Mouse (Mus musculus) hindbrain, embryonic 16.5 days (tissue): Measurements from ENCODE around the gene Trnp1. TPM values are rescaled to one million over a fixed set of nuclear protein-coding genes. Genes with fewer than 3 reads are reported as not detected.
A peak's percentile ranks its signal among the peaks of the same experiment; 100 is the strongest.

Source experiments
- ATAC-seq: fragments of 200-750 bp; cut with Nextera tagmentation; 2 replicates; pipeline ENCODE4 v1.8.0; 2017; ENCODE audit warnings: moderate TSS enrichment, moderate library complexity
- H3K27ac ChIP-seq: fragments of 300-500 bp; sonication (generic); 2 replicates; pipeline ENCODE4 v1.5.1; 2014; ENCODE audit warnings: low read depth, mild to moderate bottlenecking, control low read depth, low read length, moderate library complexity
- H3K27me3 ChIP-seq: fragments of 300-500 bp; sonication (generic); replicated peaks from 2 replicates; pipeline ENCODE4 v1.6.1; 2014; ENCODE audit warnings: low read length; ENCODE audit not compliant: control insufficient read depth, insufficient read depth
- H3K36me3 ChIP-seq: fragments of 300-500 bp; sonication (generic); 2 replicates; pipeline ENCODE4 v1.6.1; 2014; ENCODE audit warnings: mild to moderate bottlenecking, low read length, moderate library complexity, mixed read lengths; ENCODE audit not compliant: control insufficient read depth, insufficient read depth
- H3K4me1 ChIP-seq: fragments of 300-500 bp; sonication (generic); 2 replicates; pipeline ENCODE4 v1.6.1; 2014; ENCODE audit warnings: low read depth, low read length; ENCODE audit not compliant: control insufficient read depth, insufficient read depth
- H3K4me2 ChIP-seq: fragments of 300-500 bp; sonication (generic); 2 replicates; pipeline ENCODE4 v1.6.1; 2014; ENCODE audit warnings: mild to moderate bottlenecking, low read length, control low read depth, moderate library complexity
- H3K4me3 ChIP-seq: fragments of 300-500 bp; sonication (generic); 2 replicates; pipeline ENCODE4 v1.5.1; 2014; ENCODE audit warnings: mild to moderate bottlenecking, low read length, control low read depth, moderate library complexity
- H3K9ac ChIP-seq: fragments of 300-500 bp; sonication (generic); 2 replicates; pipeline ENCODE4 v1.6.1; 2014; ENCODE audit warnings: low read depth, mild to moderate bottlenecking, control low read depth, low read length, moderate library complexity
- H3K9me3 ChIP-seq: fragments of 300-500 bp; sonication (generic); 2 replicates; pipeline ENCODE4 v1.6.1; 2014; ENCODE audit warnings: mild to moderate bottlenecking, low read length, moderate library complexity; ENCODE audit not compliant: control insufficient read depth
- whole genome bisulfite sequencing: fragments of 180-500 bp; shearing (Covaris S2); extraction: QIAGEN DNeasy Blood & Tissue Kit; methylation state at CpG from one replicate; pipeline ENCODE4 v1.1.7; 2014; 5-methylcytosine and 5-hydroxymethylcytosine counted together
- polyA plus RNA-seq: library from polyadenylated mRNA; unstranded; fragments of >200 nt; fragmentation: Nextera tagmentation; extraction: Ambion mirVana; gene quantifications from 2 replicates; pipeline ENCODE4 v1.2.1, GENCODE M21; 2015

The Trnp1 gene
- polyA plus RNA-seq, 1 experiment from 2014 or later: 5.8 TPM

DNA sequence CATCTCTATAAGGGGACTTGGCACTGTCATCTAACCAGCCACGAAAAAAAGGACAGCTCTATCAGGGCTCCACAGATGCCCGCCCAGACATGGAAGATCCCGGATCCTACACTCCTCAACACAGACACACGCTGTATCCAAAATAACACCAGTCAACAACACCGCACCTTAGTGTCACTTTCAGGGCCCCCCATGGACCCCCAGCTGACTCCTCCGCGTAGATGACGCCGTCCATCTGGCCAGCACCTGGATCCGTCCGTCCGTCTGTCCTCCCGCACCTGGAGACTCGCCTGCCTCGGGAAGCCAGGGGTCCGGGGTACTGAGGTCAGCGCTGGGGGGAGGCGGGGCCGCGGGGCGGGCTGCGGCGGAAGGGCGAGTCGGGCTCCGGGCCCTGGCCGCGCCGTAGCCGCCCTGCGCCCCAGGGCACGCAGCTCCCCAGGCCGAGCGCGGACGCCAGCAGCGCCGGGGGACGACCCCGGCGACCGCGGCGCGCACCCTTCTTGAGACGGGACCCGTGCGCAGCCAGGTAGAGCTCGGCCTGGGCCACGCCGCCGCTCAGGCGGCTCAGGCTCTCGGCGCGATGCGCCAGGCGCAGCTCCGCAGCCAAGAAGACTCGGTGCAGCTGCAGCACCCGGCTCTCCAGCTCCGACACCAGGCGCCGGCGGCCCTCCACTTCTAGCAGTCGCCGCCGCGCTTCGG, 740 bp downstream of the Trnp1 start:
- ATAC-seq: peak; percentile 46
- peaks cover 19% of the 10 kb centered on the region for H3K4me1 ChIP-seq
- no peaks in the 10 kb centered on the region for H3K9me3 ChIP-seq
- H3K27ac ChIP-seq: peak overlapping the region; percentile 51; the same call in 1 of the 2 replicates
- H3K27me3 ChIP-seq: peaks cover 44% of the 10 kb centered on the region
- H3K4me2 ChIP-seq: peak overlapping the region; percentile 84
- H3K4me3 ChIP-seq: peak overlapping the region; percentile 76
- H3K36me3 ChIP-seq: no peaks in the 10 kb centered on the region
- WGBS: under 1% methylated on average over 58 of the region's 70 CpGs
- peak overlapping the region; percentile 87 for H3K9ac ChIP-seq

DNA sequence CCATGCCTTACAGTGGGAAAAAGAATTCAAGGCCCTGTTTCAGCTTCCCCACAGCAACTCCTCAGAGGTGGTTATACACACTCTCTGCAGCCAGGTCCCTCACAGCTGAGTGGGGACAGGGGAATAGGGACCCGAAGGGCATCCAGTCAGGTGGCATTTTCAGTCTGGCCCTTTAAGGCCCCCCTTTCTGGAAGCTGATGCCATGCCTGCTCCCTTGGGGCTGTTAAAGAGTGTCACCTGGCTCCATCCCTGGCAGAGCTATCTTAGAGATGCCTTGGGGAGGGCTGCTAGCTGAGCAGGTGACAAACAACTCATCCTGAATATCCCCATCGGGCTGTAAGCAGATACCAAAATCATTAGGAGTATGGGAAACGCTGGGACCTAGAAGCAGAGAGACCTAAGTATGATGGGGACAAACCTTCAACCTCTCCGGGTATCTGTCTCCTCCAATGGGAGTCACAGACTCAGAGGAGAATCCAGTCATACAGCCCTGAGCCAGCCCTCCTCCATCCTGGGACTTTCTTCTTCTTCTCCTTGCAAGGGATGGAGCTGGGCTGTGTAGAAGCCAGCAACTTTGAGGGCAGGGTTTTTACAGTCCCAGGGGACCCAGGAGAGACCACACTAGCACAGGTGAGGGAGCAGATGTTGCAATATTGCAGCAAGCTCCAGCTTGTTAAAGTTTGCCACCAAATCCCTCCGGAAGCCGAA, 1.5 kb downstream of the Trnp1 start:
- H3K4me2 ChIP-seq: peak overlapping the region; percentile 84
- peak overlapping the region; percentile 76 for H3K4me3 ChIP-seq
- peak overlapping the region; percentile 87; the same call in 1 of the 2 replicates for H3K9ac ChIP-seq
- no peaks in the 10 kb centered on the region for H3K9me3 ChIP-seq
- H3K36me3 ChIP-seq: no peaks in the 10 kb centered on the region
- WGBS: 27% methylated on average over 6 of the region's 6 CpGs
- peaks cover 19% of the 10 kb centered on the region for H3K4me1 ChIP-seq
- no peak overlapping the region for H3K27ac ChIP-seq
- H3K27me3 ChIP-seq: peaks cover 44% of the 10 kb centered on the region
- no peak for ATAC-seq

DNA sequence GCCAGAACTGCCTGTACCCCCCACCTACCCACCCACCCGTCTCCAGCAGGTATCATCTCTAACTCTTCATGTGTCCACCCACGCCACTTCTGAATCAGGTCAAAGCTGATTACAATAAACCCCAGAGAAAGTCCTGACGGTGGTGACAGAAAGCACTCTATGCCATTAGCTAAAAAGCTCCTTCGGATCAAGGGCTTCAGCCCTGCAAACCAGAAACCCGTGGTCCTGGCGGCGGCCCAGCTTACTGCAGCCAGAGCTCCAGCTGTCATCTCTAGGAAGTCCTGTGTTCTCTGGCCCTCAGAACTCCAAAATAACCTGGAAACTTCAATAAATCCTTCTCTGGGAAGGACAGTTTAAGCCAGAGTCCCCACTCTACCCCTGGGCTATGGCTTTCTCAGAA, 2.6 kb downstream of the Trnp1 start:
- WGBS: 29% methylated on average over 7 of the region's 7 CpGs
- Histone ChIP-seq H3K4me1 (peaks cover 19% of the 10 kb centered on the region), H3K9me3 (no peaks in the 10 kb centered on the region), H3K36me3 (peaks cover 2% of the 10 kb centered on the region; the same call in 1 of the 2 replicates), H3K4me2 (no peak overlapping the region), H3K9ac (no peak overlapping the region), H3K27ac (no peak overlapping the region), H3K27me3 (peaks cover 39% of the 10 kb centered on the region), H3K4me3 (no peak overlapping the region)
- ATAC-seq: no peak

DNA sequence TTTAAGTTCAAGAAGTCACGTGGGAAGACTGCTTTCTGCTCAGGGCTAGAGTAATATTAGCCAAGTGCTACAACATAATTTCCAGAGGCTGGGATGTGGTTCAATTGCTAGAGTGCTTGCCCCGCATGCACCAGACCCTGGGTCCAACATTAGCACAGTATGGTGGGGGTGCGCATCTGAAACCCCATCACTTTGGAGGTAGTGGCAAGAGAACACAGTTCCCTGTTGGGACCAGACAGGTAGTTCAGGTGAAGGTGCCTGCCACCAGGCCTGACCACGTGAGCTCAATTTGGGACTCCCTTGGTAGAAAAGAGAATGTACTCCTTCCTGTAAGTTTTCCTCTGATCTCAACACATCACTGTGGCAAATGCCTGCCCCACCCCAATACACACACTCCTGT, 3.5 kb downstream of the Trnp1 start:
- no peak overlapping the region for H3K4me2 ChIP-seq
- peaks cover 32% of the 10 kb centered on the region for H3K27me3 ChIP-seq
- WGBS: 76% methylated on average over 4 of the region's 4 CpGs

DNA sequence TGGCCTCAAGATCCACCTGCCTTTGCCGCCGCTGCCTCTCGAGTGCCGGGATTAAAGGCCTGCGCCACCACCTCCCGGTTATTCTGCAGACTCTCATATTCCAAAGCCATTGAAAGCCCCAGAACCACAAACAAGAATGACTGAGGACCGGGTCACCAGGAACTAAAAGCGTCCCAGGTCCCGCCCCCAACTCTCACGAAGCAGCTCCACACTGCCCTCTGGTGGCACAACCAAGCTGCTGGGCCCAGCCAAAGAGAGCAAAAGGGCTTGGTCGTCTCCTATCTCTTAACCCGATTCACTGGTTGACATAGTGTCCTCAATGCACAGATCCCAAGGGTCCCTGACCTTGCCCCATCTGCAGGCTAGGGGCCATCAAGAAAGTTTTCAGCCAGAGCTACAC, 3.9 kb downstream of the Trnp1 start:
- Histone ChIP-seq H3K4me3 (peak overlapping the region; percentile 30), H3K36me3 (peaks cover 2% of the 10 kb centered on the region; the same call in 1 of the 2 replicates), H3K27me3 (peaks cover 27% of the 10 kb centered on the region), H3K9ac (peak overlapping the region; percentile 28; the same call in 1 of the 2 replicates), H3K27ac (no peak overlapping the region), H3K9me3 (no peaks in the 10 kb centered on the region), H3K4me1 (peaks cover 19% of the 10 kb centered on the region), H3K4me2 (peak overlapping the region; percentile 57)
- under 1% methylated on average over 12 of the region's 12 CpGs for WGBS
- ATAC-seq: peak; percentile 21; the same call in 1 of the 2 replicates

More for the DNA sequence above, 3.5 kb downstream of the Trnp1 start:
- H3K9ac ChIP-seq: no peak overlapping the region
- H3K4me3 ChIP-seq: no peak overlapping the region
- no peak for ATAC-seq
- H3K27ac ChIP-seq: no peak overlapping the region
- no peaks in the 10 kb centered on the region for H3K9me3 ChIP-seq
- H3K4me1 ChIP-seq: peaks cover 19% of the 10 kb centered on the region
- peaks cover 2% of the 10 kb centered on the region; the same call in 1 of the 2 replicates for H3K36me3 ChIP-seq

DNA sequence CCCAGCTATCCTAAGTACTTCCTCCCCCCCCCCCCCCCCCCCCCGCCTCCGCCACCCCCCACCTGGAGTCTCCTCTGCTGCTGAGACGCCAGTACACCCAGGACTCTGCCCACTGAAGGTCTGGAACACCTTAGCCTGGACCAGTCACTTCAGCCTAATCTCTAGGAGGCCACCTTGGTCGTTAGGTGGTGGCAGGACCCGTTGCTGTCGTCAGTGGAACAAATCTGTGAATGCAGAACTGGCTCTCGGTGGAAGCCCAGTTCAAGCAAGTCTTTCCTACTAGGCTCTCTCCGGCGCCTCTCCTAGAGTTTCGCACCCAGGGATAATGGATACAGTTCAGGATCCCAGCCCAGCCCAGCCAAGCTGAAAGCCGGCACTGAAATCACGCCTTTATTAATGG, 4.5 kb downstream of the Trnp1 start:
- Histone ChIP-seq H3K27me3 (peaks cover 22% of the 10 kb centered on the region), H3K27ac (no peak overlapping the region), H3K4me3 (peak overlapping the region; percentile 30), H3K9me3 (no peaks in the 10 kb centered on the region), H3K4me2 (peak overlapping the region; percentile 57), H3K36me3 (peaks cover 2% of the 10 kb centered on the region; the same call in 1 of the 2 replicates), H3K9ac (no peak overlapping the region; the same call in 1 of the 2 replicates), H3K4me1 (peaks cover 19% of the 10 kb centered on the region)
- WGBS: 20% methylated on average over 9 of the region's 12 CpGs
- ATAC-seq: no peak

DNA sequence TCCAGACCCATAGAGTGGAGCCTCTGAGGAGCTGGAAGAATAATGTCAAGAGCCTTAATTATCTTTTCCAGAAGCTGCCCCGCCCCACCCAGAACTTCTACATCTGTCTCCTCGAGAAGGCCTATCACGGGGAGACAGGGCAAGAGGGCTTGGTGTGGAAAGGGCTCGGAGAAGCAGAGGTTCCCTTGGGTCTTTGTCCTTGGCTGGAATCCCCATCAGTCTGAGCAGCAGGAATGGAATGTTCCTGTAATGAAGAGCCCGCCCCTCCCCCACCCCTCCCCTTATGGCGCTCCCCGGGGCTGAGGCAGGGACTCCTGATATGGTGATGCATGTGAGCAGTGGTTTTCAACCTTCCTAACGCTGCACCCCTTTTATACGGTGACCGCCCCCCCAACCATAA, 6.5 kb downstream of the Trnp1 start:
- Histone ChIP-seq H3K4me1 (peaks cover 7% of the 10 kb centered on the region), H3K4me3 (no peak overlapping the region), H3K27me3 (peaks cover 19% of the 10 kb centered on the region), H3K36me3 (peaks cover 2% of the 10 kb centered on the region; the same call in 1 of the 2 replicates), H3K9me3 (no peaks in the 10 kb centered on the region), H3K27ac (no peak overlapping the region), H3K9ac (no peak overlapping the region), H3K4me2 (no peak overlapping the region)
- no peak for ATAC-seq
- 40% methylated on average over 10 of the region's 10 CpGs for WGBS

DNA sequence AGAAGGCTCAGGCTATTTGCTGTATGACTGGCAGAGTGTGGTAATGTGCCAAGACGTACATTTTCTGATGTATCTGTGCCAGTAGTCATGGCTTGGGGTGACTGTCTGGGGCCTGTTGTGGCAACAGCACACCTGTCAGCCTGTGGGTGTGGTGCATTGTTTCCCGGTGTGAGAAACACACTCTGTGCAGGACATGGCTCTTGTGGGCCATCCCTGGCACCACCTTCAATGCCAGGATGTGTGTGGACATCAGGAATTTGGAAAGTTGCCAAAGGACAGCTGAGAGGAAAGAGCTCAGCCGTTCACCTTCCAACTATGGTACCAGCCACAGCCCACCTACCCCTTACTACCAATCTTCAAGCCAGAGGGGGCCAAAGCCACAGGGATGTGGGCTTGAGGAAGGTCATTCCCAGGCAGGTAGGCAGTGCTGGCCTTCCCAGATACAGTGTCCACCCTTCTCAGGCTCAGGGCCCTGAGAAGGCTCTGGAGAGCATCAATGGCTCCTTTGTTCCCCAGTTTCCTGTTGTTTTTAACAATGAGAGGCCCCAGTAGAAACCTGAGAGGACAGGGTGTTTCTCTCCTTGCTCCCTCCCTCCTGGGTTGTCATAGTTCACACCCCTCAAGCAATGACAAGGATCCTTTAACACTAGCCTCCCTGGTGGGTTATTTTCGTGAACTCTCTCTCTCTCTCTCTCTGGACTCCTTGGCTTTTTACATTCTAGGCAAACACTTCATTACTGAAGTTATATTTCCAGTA, 8.7 kb downstream of the Trnp1 start:
- Histone ChIP-seq H3K9me3 (no peaks in the 10 kb centered on the region), H3K4me1 (no peaks in the 10 kb centered on the region; the same call in none of the 2 replicates), H3K27ac (no peak overlapping the region), H3K27me3 (no peaks in the 10 kb centered on the region), H3K36me3 (peaks cover 2% of the 10 kb centered on the region; the same call in 1 of the 2 replicates), H3K9ac (no peak overlapping the region), H3K4me2 (no peak overlapping the region), H3K4me3 (no peak overlapping the region)
- 56% methylated on average over 4 of the region's 4 CpGs for WGBS
- no peak for ATAC-seq
